Mouse (Mus musculus): ENCODE measurements around the gene Usp5. TPM values are rescaled to one million over a fixed set of nuclear protein-coding genes. Genes with fewer than 3 reads are reported as not detected.
"Not testable (repeated sequence)": the region's sequence is repeated elsewhere in the genome, so short reads cannot be mapped to it uniquely, and the experiment has no call there.

The Usp5 gene
- polyA plus RNA-seq, 1 experiment from 2014 or later = 214 TPM

DNA sequence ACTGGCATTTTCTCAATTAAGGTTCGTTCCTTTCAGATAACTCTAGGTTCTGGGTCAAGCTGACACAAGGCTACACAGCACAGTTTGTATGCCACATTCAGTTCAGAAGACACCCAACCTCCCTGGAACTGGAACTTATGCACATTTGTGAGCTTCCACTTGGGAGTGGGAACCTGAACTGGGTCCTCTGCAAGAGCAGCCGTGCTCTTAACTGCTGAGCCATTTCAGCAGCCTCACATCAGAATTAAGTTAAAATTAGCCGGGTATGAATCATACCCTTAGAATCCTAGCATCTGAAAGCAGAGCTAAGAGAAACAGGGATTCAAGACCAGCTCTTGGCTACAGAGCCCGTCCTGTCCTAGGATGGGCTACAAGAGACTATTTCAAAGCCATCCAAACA lies 21.9 kb downstream of the Usp5 start:
- Histone ChIP-seq H3K4me1 (peaks cover 72% of the 10 kb centered on the region), H3K9me3 (peaks cover 3% of the 10 kb centered on the region; the same call in 1 of the 2 replicates), H3K36me3 (replicated peaks) (peaks cover 28% of the 10 kb centered on the region), H3K4me3 (no peak overlapping the region), H3K27ac (no peak overlapping the region), H3K27me3 (ENCODE audit: poor library complexity, severe bottlenecking) (no peaks in the 10 kb centered on the region)
- no peak for DNase-seq (ENCODE audit: extremely low spot score, low spot score)
- WGBS = 93% methylated on average over 4 of the region's 4 CpGs

DNA sequence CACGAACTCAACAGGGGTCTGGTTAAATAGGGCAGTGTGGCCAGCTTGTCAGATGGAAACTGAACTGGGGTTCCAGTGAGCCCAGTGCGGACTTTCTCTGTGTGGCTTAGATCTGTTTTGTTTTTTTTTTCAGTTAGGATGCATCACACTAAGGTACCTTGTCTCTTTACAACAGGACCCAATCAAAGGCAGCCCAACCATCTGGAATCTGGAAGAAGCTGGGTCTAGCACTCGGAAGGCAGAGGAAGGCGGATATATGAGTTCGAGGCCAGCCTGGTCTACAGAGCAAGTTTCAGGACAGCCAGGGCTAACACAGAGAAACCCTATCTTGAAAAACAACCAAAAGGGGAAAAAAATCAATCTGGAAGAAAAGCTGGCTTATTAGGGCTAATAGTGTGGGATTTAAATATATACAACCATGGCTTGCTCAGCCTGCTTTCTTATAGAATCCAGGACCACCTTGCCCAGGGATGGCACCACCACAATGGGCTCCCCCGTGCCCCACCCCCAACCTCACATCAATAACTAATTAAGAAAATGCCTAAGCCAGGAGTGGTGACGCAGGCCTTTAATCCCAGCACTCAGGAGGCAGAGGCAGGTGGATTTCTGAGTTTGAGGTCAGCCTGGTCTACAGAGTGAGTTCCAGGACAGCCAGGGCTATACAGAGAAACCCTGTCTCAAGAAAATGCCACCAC lies 22.7 kb downstream of the Usp5 start:
- WGBS = 74% methylated on average over 7 of the region's 7 CpGs
- no peaks in the 10 kb centered on the region for H3K27me3 ChIP-seq (ENCODE audit: poor library complexity, severe bottlenecking)
- DNase-seq (ENCODE audit: extremely low spot score, low spot score) = no peak
- peaks cover 20% of the 10 kb centered on the region for H3K36me3 ChIP-seq (replicated peaks)
- H3K4me1 ChIP-seq = peaks cover 65% of the 10 kb centered on the region
- H3K27ac ChIP-seq = peak overlapping the region; percentile 88
- H3K9me3 ChIP-seq = peaks cover 3% of the 10 kb centered on the region; the same call in 1 of the 2 replicates
- peak overlapping the region; percentile 50 for H3K4me3 ChIP-seq

DNA sequence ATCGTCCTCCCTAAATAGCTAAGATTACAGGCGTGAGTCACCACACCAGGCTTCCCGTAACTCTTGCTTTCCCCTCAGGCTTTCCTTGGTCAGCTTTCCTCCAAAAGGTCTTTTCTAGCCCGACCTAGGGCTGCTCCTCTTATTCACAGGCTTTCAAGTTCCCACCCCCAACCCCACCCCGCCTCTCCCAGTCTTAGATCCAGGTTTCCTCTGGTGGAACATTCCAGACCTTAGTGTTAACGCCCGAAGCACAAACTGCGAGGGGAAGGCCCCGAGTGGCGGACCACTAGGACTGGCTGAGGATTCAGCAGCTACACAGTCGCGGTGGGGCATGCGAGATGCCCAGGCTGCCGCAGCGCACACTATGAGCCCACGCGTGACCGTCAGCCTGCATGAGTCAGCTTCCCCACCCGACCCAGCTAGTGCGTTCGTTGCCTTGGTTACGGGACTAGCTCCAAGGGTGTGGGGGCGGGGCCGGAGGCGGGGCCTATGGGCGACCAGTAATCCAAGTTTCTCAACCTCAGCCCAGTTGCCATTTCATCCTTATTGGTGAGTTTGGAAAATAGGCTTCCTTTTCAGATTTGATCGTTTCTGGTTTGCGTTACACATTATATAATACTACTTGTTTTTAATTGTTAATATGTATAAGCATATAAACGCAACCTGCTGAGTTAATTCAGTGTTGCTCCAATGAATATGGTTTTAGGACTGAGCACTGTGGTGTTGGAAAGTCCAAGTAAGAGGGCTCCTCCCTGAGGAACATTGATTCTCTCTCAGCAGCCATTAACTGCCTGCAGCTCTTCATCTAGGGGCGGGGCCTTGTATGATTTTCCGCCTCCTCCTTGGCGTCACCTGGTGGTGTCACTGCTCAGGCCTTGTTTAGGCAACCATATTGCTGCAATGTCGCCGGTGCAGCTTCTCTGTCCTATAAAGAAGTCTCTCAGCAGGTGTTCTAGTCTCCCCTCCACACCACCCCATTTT lies 23.7 kb downstream of the Usp5 start:
- H3K4me3 ChIP-seq = peak overlapping the region; percentile 50
- H3K36me3 ChIP-seq (replicated peaks) = peaks cover 11% of the 10 kb centered on the region
- 2% methylated on average over 34 of the region's 34 CpGs for WGBS
- DNase-seq (ENCODE audit: extremely low spot score, low spot score) = peak; percentile 94
- no peaks in the 10 kb centered on the region for H3K27me3 ChIP-seq (ENCODE audit: poor library complexity, severe bottlenecking)
- peak overlapping the region; percentile 88 for H3K27ac ChIP-seq
- peaks cover 3% of the 10 kb centered on the region; the same call in 1 of the 2 replicates for H3K9me3 ChIP-seq
- peaks cover 57% of the 10 kb centered on the region for H3K4me1 ChIP-seq

DNA sequence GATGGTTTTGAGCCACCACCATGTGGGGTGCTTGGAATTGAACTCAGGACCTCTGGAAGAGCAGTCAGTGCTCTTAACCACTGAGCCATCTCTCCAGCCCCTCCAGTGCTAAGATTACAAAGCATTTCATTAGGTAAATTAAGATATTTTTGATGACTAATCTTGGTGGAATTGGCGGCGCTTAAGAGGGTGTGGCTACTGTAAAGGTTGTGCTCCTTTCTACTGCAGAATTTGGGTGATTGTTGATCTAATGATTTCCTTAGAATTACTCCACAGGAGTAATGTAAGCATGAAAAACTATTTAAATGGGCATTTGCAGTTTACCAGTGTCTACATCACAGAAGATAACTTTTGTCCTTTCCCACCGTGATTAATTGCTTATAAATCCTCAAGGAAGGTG lies 24.9 kb downstream of the Usp5 start:
- 88% methylated on average over 3 of the region's 3 CpGs for WGBS
- Histone ChIP-seq H3K27me3 (ENCODE audit: poor library complexity, severe bottlenecking) (no peaks in the 10 kb centered on the region), H3K36me3 (replicated peaks) (no peaks in the 10 kb centered on the region), H3K9me3 (peaks cover 3% of the 10 kb centered on the region; the same call in 1 of the 2 replicates), H3K4me3 (no peak overlapping the region), H3K27ac (0 out of 2 replicates have a peak overlapping the region, but pooled peaks have one; percentile 88), H3K4me1 (peaks cover 44% of the 10 kb centered on the region)
- DNase-seq (ENCODE audit: extremely low spot score, low spot score) = no peak

DNA sequence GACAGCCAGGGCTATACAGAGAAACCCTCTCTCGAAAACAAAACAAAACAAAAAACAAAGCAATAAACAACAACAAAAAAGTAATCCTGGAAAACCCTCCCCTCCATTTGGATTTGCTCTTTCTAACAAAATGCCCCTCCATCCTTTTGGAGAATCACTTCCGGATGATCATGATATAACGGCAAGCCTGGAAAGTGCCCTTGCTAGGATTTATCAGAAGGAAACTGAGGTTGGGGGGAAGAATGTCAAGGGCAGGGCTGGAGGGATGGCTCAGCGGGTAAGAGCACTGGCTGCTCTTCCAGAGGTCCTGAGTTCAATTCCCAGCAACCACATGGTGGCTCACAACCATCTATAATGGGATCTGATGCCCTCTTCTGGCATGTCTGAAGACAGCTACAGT lies 25.6 kb downstream of the Usp5 start:
- not testable (repeated sequence) for DNase-seq (ENCODE audit: extremely low spot score, low spot score); H3K36me3 ChIP-seq (replicated peaks); H3K27me3 ChIP-seq (ENCODE audit: poor library complexity, severe bottlenecking); H3K27ac ChIP-seq; H3K4me3 ChIP-seq; H3K9me3 ChIP-seq
- WGBS = 93% methylated on average over 4 of the region's 4 CpGs
- H3K4me1 ChIP-seq = peaks cover 37% of the 10 kb centered on the region

DNA sequence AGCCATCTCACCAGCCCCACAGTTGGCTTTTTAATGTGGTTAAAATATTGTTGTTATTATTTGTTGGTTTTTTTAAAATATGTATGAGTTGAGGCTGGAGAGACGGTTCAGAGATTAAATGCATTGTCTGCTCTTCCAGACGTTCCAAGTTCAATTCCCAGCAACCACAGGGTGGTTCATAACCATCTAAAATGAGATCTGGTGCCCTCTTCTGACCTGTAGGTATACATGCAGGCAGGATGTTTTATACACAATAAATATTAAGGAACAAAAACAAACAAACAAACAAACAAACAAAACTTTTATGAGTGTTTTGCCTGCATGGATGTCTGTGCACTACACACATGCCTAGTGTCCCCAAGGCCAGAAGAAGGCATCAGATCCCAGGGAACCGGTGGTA lies 26.2 kb downstream of the Usp5 start:
- H3K4me1 ChIP-seq = peaks cover 31% of the 10 kb centered on the region
- H3K27ac ChIP-seq = no peak overlapping the region
- no peak overlapping the region for H3K4me3 ChIP-seq
- no peaks in the 10 kb centered on the region for H3K27me3 ChIP-seq (ENCODE audit: poor library complexity, severe bottlenecking)
- no peak for DNase-seq (ENCODE audit: extremely low spot score, low spot score)
- H3K36me3 ChIP-seq (replicated peaks) = no peaks in the 10 kb centered on the region
- WGBS = 72% methylated on average over 3 of the region's 3 CpGs
- H3K9me3 ChIP-seq = peaks cover 3% of the 10 kb centered on the region; the same call in 1 of the 2 replicates

DNA sequence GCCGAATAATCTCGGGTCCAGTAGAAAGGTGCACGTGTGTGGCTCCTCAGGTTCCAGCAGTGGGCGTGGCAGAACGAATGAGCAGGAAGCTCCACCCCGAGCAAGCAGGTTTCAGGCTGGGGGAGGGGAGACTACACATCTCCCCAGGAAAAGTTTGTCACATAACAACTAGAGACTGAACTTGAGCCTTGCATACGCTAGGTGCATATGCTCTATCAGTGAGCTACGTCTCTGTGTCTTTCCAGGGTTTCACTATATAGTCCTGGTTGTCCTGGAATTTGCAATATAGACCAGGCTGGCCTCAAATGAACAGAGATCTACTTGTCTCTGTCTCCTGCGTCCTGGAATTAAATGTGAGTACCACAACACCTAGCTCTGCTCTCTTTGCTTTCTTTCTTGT lies 26.9 kb downstream of the Usp5 start:
- 5% methylated on average over 6 of the region's 9 CpGs for WGBS
- H3K27me3 ChIP-seq (ENCODE audit: poor library complexity, severe bottlenecking); H3K36me3 ChIP-seq (replicated peaks); DNase-seq (ENCODE audit: extremely low spot score, low spot score); H3K9me3 ChIP-seq: not testable (repeated sequence)
- Histone ChIP-seq H3K27ac (peak overlapping the region; percentile 74), H3K4me3 (peak overlapping the region; percentile 25), H3K4me1 (peaks cover 26% of the 10 kb centered on the region)

DNA sequence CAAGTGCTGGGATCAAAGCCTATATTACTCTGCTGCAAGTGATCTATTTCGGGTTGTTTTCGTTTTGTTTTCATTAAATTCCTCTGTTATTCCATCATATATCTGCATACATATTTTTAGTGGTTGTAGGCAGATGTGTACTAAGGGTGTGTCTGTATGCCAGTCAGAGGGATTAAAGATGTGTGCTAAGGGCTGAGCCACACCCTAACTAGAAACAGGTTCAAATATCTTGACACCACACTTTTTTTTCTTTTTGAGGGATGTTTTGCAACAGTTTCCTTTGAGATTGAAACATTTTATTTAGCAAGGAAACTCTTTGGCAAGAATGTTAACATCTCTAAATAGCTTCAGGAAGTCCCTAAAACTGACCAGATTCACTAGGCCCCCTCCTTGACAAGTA lies 33.1 kb downstream of the Usp5 start:
- no peak overlapping the region for H3K27ac ChIP-seq
- no peaks in the 10 kb centered on the region for H3K9me3 ChIP-seq
- no peak for DNase-seq (ENCODE audit: extremely low spot score, low spot score)
- WGBS = 94% methylated on average over 2 of the region's 2 CpGs
- no peaks in the 10 kb centered on the region for H3K4me1 ChIP-seq
- no peaks in the 10 kb centered on the region for H3K27me3 ChIP-seq (ENCODE audit: poor library complexity, severe bottlenecking)
- peaks cover 5% of the 10 kb centered on the region; the same call in 1 of the 2 replicates for H3K36me3 ChIP-seq (replicated peaks)
- H3K4me3 ChIP-seq = no peak overlapping the region

DNA sequence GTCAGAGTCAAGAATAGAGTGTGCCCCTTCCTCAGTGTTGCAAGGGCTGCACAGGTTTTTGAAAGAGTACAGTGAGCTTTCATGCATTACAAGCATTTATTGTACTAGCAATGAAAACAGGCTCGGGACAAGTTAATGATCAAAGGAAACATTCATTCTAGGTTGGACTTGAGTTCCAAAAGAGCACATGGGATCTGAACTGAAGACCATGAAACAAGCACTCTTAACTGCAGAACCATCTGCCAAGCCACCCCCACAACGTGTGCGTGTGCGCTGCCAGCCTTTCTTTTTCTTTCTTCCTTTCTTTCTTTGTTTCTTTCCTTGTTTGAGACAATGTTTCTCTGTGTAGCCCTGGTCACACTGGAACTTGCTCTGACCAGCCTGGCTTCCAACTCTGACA lies 33.5 kb downstream of the Usp5 start:
- no peaks in the 10 kb centered on the region for H3K9me3 ChIP-seq
- 80% methylated on average over 4 of the region's 4 CpGs for WGBS
- H3K4me1 ChIP-seq = no peaks in the 10 kb centered on the region
- H3K36me3 ChIP-seq (replicated peaks) = peaks cover 5% of the 10 kb centered on the region; the same call in 1 of the 2 replicates
- H3K27me3 ChIP-seq (ENCODE audit: poor library complexity, severe bottlenecking) = no peaks in the 10 kb centered on the region
- H3K4me3 ChIP-seq = no peak overlapping the region
- DNase-seq (ENCODE audit: extremely low spot score, low spot score) = no peak
- no peak overlapping the region for H3K27ac ChIP-seq

DNA sequence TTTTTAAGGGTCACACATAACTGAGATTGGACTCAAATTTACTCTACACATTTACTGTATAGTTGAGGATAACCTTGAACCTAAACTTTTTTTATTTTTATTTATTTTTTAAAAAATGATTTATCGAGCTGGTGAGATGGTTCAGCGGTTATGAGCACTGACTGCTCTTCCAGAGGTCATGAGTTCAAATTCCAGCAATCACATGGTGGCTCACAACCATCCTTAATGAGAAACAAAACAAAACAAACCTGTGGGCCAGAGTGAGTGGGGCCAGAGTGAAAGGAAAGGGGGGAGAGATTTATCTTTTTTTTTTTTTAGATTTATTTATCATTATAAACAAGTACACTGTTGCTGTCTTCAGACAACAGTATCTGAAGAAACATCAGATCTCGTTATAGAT lies 37.4 kb downstream of the Usp5 start:
- Histone ChIP-seq H3K27me3 (ENCODE audit: poor library complexity, severe bottlenecking) (no peaks in the 10 kb centered on the region), H3K4me3 (no peak overlapping the region), H3K4me1 (no peaks in the 10 kb centered on the region), H3K27ac (no peak overlapping the region), H3K9me3 (no peaks in the 10 kb centered on the region), H3K36me3 (replicated peaks) (peaks cover 10% of the 10 kb centered on the region; the same call in 1 of the 2 replicates)
- no peak for DNase-seq (ENCODE audit: extremely low spot score, low spot score)
- WGBS = 86% methylated on average over 3 of the region's 3 CpGs

DNA sequence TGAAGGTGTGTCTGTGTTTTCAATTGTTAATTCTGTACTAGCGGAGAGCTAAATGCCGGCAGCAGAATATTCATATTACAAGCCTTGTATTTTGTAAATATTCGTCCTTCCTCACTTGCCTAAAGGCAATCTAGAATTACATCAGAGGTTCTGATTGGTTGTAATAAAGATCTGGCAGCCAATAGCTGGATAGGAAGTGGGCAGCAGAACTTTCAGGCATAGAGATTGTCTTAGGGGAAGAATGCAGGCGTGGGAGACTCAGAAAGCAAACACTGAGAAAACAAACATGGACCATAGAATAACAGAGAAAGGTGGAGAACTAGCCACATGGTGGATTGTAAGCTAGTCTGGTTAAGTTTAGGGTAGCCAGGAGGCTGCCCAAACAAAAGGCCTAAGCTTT lies 39.2 kb downstream of the Usp5 start:
- no peaks in the 10 kb centered on the region for H3K9me3 ChIP-seq
- no peak overlapping the region for H3K4me3 ChIP-seq
- DNase-seq (ENCODE audit: extremely low spot score, low spot score) = no peak
- H3K36me3 ChIP-seq (replicated peaks) = peaks cover 4% of the 10 kb centered on the region; the same call in 1 of the 2 replicates
- H3K27me3 ChIP-seq (ENCODE audit: poor library complexity, severe bottlenecking) = no peaks in the 10 kb centered on the region
- WGBS = 81% methylated on average over 4 of the region's 4 CpGs
- H3K27ac ChIP-seq = no peak overlapping the region
- no peaks in the 10 kb centered on the region for H3K4me1 ChIP-seq

DNA sequence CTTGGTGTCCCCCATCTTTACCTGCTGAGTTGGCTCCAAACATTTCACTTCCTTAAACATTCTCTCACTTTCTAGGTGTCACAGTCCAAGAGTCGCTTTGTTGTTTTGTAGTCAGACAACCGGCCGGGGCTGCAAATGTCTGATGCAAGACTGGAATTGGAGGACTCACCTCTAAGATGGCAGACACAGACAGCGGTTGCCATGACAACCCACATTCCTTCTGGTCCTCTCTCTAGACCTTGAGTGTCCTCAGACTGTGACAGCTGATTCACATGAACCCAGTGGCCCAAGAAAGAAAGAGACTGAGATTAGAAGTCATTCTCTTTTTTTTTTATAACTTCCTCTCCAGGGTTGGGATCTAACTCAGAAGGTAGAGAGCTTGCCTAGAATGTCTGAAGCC lies 39.8 kb downstream of the Usp5 start:
- no peak for DNase-seq (ENCODE audit: extremely low spot score, low spot score)
- Histone ChIP-seq H3K36me3 (replicated peaks) (peaks cover 4% of the 10 kb centered on the region; the same call in 1 of the 2 replicates), H3K27ac (no peak overlapping the region), H3K4me1 (no peaks in the 10 kb centered on the region), H3K4me3 (no peak overlapping the region), H3K9me3 (no peaks in the 10 kb centered on the region), H3K27me3 (ENCODE audit: poor library complexity, severe bottlenecking) (no peaks in the 10 kb centered on the region)
- 92% methylated on average over 4 of the region's 4 CpGs for WGBS

DNA sequence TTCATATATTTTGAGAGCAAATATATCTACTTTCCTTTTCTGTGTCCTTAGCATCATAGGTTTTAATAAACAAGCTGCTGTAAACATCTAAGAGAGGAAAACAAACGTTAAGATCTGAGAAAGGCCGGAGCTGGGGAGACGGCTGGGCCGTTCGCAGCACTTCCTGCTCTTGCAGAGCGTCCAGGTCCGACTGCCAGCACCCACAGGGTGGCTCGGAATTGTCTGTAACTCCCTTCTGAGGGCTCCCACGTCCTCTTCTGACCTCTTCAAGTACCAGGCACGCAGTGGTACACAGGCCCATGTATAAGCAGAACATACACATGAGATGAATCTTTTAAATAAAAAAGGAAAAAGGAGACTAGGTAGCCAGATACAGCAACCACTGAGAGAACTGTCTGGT lies 41.6 kb downstream of the Usp5 start:
- Histone ChIP-seq H3K36me3 (replicated peaks) (peaks cover 4% of the 10 kb centered on the region; the same call in 1 of the 2 replicates), H3K27me3 (ENCODE audit: poor library complexity, severe bottlenecking) (no peaks in the 10 kb centered on the region), H3K4me1 (peaks cover 4% of the 10 kb centered on the region), H3K9me3 (no peaks in the 10 kb centered on the region), H3K4me3 (no peak overlapping the region), H3K27ac (no peak overlapping the region)
- WGBS = 82% methylated on average over 10 of the region's 10 CpGs
- DNase-seq (ENCODE audit: extremely low spot score, low spot score) = no peak
